Mouse (Mus musculus): ENCODE data around the gene Sag. TPM values are rescaled to one million over a fixed set of nuclear protein-coding genes. Genes with fewer than 3 reads are reported as not detected.

The Sag gene
- polyA plus RNA-seq, 1 experiment, result 0.68 TPM

- Histone ChIP-seq H3K36me3 (ENCODE audit: control insufficient read depth, insufficient read depth) (no peaks in the 10 kb centered on the region), H3K4me3 (ENCODE audit: insufficient read depth, poor library complexity, severe bottlenecking) (no peak overlapping the region), H3K79me2 (ENCODE audit: control insufficient read depth, insufficient read depth) (peaks cover 41% of the 10 kb centered on the region), H3K27me3 (ENCODE audit: control insufficient read depth, insufficient read depth, insufficient read length) (no peaks in the 10 kb centered on the region), H3ac (ENCODE audit: control insufficient read depth, insufficient read length, low read depth) (no peak overlapping the region), H3K79me3 (ENCODE audit: low read depth) (peaks cover 37% of the 10 kb centered on the region)
- no peak for TF ChIP-seq MYOD1 (IDR thresholded peaks at IDR 0.05; ENCODE audit: control insufficient read depth, insufficient read length, low read depth)
These were observed 48.8 kb downstream of the Sag start for GRCm38 (mm10) chr1:87852081-87852790.

DNA sequence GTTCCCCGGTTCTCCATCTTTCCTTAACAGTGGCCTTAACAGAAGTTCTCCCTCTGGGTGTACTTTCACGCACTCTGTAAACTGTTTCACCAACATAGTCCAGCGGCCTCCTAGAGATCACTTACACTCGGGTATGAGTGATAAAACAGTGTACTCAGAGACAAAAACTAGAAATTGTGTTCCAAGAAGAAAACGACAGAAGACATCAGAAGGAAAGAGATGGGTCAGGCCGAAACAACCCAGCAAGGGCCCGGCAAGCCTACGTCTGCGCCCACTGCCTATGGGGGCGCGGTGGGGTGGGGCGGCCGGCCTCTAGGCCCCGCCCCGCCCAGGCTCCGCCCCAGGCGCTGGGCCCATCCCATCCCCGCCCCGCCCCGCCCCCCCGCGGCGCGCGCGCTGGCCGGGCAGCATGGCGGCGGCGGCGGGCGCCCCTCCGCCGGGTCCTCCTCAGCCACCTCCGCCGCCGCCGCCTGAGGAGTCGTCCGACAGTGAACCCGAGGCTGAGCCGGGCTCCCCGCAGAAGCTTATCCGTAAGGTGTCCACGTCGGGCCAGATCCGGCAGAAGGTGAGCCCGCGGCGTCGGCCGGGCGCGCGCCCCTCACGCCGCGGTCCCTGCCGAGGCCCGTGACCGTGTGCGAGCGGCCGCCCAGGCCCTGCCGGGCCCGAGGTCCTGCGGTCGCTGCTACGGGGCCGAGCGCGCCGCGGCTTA, 49.6 kb downstream of the Sag start, which contains the start of gene Dgkd:
TSS of gene Dgkd (plus strand) at position 396 of the 709 bp plus-strand sequence.
- no peak for TF ChIP-seq MYOD1 (IDR thresholded peaks at IDR 0.05; ENCODE audit: control insufficient read depth, insufficient read length, low read depth)
- no peak for TF ChIP-seq CEBPB (IDR thresholded peaks at IDR 0.05; ENCODE audit: low read depth)
- TF ChIP-seq FOSL1 (IDR thresholded peaks at IDR 0.05; ENCODE audit: insufficient read depth, low read length, poor library complexity, severe bottlenecking), result no peak
- TF ChIP-seq MAX (IDR thresholded peaks at IDR 0.05), result no peak
- no peak for TF ChIP-seq CTCF (IDR thresholded peaks at IDR 0.05; ENCODE audit: control insufficient read depth, insufficient read depth, insufficient read length)
- TF ChIP-seq MYOG (IDR thresholded peaks at IDR 0.05; ENCODE audit: control insufficient read depth, extremely low read depth, insufficient read length), result no peak
- no peak for TF ChIP-seq USF1 (IDR thresholded peaks at IDR 0.05; ENCODE audit: low read depth)
- H3K27me3 ChIP-seq (ENCODE audit: control insufficient read depth, insufficient read depth, insufficient read length), result no peaks in the 10 kb centered on the region
- H3K79me3 ChIP-seq (ENCODE audit: low read depth), result peaks cover 42% of the 10 kb centered on the region
- peaks cover 49% of the 10 kb centered on the region for H3K79me2 ChIP-seq (ENCODE audit: control insufficient read depth, insufficient read depth)
- peak within 1 kb of the TSS; percentile 72 for H3K4me3 ChIP-seq (ENCODE audit: insufficient read depth, poor library complexity, severe bottlenecking)
- H3ac ChIP-seq (ENCODE audit: control insufficient read depth, insufficient read length, low read depth), result peak within 1 kb of the TSS; percentile 87
- no peaks in the 10 kb centered on the region for H3K36me3 ChIP-seq (ENCODE audit: control insufficient read depth, insufficient read depth)

- Histone ChIP-seq H3K79me3 (ENCODE audit: low read depth) (peaks cover 49% of the 10 kb centered on the region), H3K4me3 (ENCODE audit: insufficient read depth, poor library complexity, severe bottlenecking) (peak overlapping the region; percentile 72), H3K79me2 (ENCODE audit: control insufficient read depth, insufficient read depth) (peaks cover 56% of the 10 kb centered on the region), H3K27me3 (ENCODE audit: control insufficient read depth, insufficient read depth, insufficient read length) (no peaks in the 10 kb centered on the region), H3ac (ENCODE audit: control insufficient read depth, insufficient read length, low read depth) (peak overlapping the region; percentile 87), H3K36me3 (ENCODE audit: control insufficient read depth, insufficient read depth) (no peaks in the 10 kb centered on the region)
- TF ChIP-seq CEBPB (IDR thresholded peaks at IDR 0.05; ENCODE audit: low read depth), result no peak
These were observed 50.3 kb downstream of the Sag start for GRCm38 (mm10) chr1:87853601-87854361.

DNA sequence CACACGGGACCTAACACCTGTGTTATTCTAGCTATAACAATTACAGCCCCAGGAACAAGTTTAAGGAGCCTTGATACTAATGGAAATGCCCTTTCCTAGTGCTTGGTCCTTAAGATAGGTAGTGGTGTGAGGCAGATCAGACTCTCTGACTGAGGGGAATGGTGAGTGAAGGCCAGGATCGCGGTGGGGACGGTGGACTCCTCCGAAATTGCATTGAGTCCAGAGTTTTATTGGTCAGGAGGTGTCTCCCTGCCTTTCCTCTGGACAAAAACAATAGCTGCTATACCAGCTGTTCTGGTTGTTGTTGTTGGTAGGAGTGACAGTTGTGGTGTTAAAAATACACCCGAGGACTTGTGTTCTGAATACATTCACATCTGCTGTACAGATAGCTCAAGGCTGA, 50.9 kb downstream of the Sag start:
- Histone ChIP-seq H3K4me3 (ENCODE audit: insufficient read depth, poor library complexity, severe bottlenecking) (peak overlapping the region; percentile 72), H3K79me3 (ENCODE audit: low read depth) (peaks cover 51% of the 10 kb centered on the region), H3K79me2 (ENCODE audit: control insufficient read depth, insufficient read depth) (peaks cover 62% of the 10 kb centered on the region), H3K27me3 (ENCODE audit: control insufficient read depth, insufficient read depth, insufficient read length) (no peaks in the 10 kb centered on the region), H3K36me3 (ENCODE audit: control insufficient read depth, insufficient read depth) (no peaks in the 10 kb centered on the region), H3ac (ENCODE audit: control insufficient read depth, insufficient read length, low read depth) (peak overlapping the region; percentile 87)
- TF ChIP-seq MAX (IDR thresholded peaks at IDR 0.05), result no peak
- no peak for TF ChIP-seq MYOD1 (IDR thresholded peaks at IDR 0.05; ENCODE audit: control insufficient read depth, insufficient read length, low read depth)
- no peak for TF ChIP-seq USF1 (IDR thresholded peaks at IDR 0.05; ENCODE audit: low read depth)
- TF ChIP-seq MYOG (IDR thresholded peaks at IDR 0.05; ENCODE audit: control insufficient read depth, extremely low read depth, insufficient read length), result no peak
- TF ChIP-seq CEBPB (IDR thresholded peaks at IDR 0.05; ENCODE audit: low read depth), result no peak
- no peak for TF ChIP-seq FOSL1 (IDR thresholded peaks at IDR 0.05; ENCODE audit: insufficient read depth, low read length, poor library complexity, severe bottlenecking)
- no peak for TF ChIP-seq CTCF (IDR thresholded peaks at IDR 0.05; ENCODE audit: control insufficient read depth, insufficient read depth, insufficient read length)

DNA sequence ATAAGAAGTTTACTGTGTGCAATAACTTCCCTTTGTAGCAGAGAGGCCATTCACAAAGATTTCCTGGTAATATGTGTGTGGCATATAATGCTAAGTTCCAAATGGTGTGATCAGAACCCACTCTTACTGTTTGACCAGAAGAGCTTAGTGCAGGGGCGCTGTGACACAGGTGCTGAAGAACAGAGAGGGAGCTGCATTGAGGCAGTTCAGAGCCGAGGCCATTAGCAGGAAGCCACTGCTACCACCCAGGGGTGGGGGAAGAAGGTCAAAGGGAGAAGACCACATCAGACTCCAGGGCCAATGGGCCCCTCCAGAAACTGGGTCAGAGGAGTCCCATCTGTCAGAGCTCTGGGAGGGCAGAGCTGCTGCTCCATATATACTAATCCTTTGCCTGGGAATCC, 51.4 kb downstream of the Sag start:
- Histone ChIP-seq H3ac (ENCODE audit: control insufficient read depth, insufficient read length, low read depth) (no peak overlapping the region), H3K79me2 (ENCODE audit: control insufficient read depth, insufficient read depth) (peaks cover 67% of the 10 kb centered on the region), H3K79me3 (ENCODE audit: low read depth) (peaks cover 54% of the 10 kb centered on the region), H3K36me3 (ENCODE audit: control insufficient read depth, insufficient read depth) (no peaks in the 10 kb centered on the region), H3K27me3 (ENCODE audit: control insufficient read depth, insufficient read depth, insufficient read length) (no peaks in the 10 kb centered on the region), H3K4me3 (ENCODE audit: insufficient read depth, poor library complexity, severe bottlenecking) (no peak overlapping the region)
- no peak for TF ChIP-seq CEBPB (IDR thresholded peaks at IDR 0.05; ENCODE audit: low read depth)
- TF ChIP-seq MYOD1 (IDR thresholded peaks at IDR 0.05; ENCODE audit: control insufficient read depth, insufficient read length, low read depth), result no peak
- TF ChIP-seq USF1 (IDR thresholded peaks at IDR 0.05; ENCODE audit: low read depth), result no peak
- TF ChIP-seq CTCF (IDR thresholded peaks at IDR 0.05; ENCODE audit: control insufficient read depth, insufficient read depth, insufficient read length), result no peak
- no peak for TF ChIP-seq MYOG (IDR thresholded peaks at IDR 0.05; ENCODE audit: control insufficient read depth, extremely low read depth, insufficient read length)
- TF ChIP-seq MAX (IDR thresholded peaks at IDR 0.05), result no peak
- TF ChIP-seq FOSL1 (IDR thresholded peaks at IDR 0.05; ENCODE audit: insufficient read depth, low read length, poor library complexity, severe bottlenecking), result no peak
